Mouse (Mus musculus) T-helper 2 cell (primary cell): ENCODE measurements around the gene Nrip1.

Experiments
- in situ Hi-C: fragments of 300-600 bp; cut with MboI, MseI; formaldehyde crosslinking; loops from one replicate; pipeline ENCODE4 v1.15.1; 2025; ENCODE audit warnings: high pct_unique_total_duplicates

The Nrip1 gene

GRCm38 (mm10) chr16:76319364-76320117, 54.1 kb downstream of the Nrip1 start:
- in situ Hi-C loops: no loop called here

DNA sequence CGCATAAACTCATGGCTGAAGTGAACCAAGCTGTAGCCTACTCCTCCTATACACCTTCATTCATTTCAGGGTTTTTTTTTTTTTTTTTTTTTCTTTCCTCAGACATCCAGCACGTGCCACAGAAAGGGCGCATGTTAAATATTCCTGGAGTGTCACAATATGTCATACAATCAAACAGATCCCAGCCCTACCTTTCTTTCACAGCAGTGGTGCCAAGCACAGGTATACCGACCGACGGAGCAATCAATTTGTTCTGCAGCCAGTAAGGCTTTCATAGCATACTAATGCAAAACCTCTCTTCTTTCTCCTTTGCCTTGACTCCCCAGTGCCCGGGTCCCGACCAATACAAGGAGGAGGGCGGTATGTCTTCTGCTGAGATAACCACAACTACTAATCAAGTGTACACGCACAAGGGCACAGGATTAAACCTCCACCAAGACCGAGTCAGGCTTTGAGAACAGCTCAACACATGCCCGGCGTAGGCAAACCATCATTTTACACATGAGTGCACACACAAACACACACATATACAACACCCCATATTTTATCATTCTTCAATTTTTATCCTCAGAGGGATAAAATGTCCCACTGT, 55.2 kb downstream of the Nrip1 start:
- in situ Hi-C loops: no loop called here

- in situ Hi-C loops: no loop called here
Measured at GRCm38 (mm10) chr16:76316940-76317822, 56.4 kb downstream of the Nrip1 start.

GRCm38 (mm10) chr16:76315642-76316041, 58.0 kb downstream of the Nrip1 start:
- in situ Hi-C loops: no loop called here

GRCm38 (mm10) chr16:76314013-76314950, 59.3 kb downstream of the Nrip1 start:
- in situ Hi-C loops: no loop called here

DNA sequence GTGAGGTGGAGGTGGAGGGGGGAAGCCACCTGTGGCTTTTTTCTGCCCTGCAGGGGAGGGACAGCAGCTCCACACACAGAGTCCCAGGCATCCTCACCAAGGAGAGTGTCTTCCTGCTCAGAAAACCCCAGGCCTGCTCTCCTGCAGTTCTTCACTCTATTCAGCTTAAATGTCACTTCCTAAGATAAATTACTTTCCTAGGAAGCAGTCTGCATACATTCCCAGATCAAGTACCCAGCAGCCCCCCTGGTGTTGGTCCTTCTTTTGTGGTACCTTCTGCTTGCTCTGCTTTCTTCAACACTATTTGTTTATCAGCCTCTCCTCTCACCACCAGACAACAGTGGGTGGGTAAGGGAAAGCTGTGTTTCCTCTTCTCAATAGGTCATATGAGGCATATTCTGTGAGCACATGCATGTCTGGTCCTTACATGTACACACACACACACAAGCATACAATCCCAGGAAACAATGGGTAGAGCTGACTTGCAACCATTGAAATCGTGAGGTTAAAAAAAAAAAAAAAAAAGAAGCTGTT, 60.7 kb downstream of the Nrip1 start:
- in situ Hi-C loops: no loop called here

GRCm38 (mm10) chr16:76310791-76311190, 62.8 kb downstream of the Nrip1 start:
- in situ Hi-C loops: no loop called here

GRCm38 (mm10) chr16:76310286-76310685, 63.3 kb downstream of the Nrip1 start:
- in situ Hi-C loops: no loop called here

DNA sequence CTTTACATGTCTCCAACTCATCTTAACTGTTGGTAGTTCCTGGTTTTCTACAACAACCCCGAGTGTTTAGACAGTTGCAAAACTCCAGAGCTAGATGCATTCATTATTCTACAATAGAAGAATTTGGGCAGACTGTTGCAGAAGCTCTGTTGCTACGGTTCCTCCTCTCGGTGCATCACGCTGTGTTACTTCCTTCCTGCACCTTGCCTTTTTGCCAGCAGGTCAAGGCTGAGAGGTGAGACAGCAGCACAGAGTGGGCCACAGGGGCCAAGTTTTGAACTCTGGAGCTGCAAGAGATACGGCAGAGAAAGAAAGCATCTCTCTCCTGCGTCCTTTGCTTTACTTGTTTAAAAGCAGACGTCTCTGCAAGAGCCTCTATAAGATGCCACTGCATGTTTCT, 64.3 kb downstream of the Nrip1 start:
- in situ Hi-C loops: no loop called here

GRCm38 (mm10) chr16:76307039-76307438, 66.6 kb downstream of the Nrip1 start:
- in situ Hi-C loops: no loop called here

GRCm38 (mm10) chr16:76306446-76306845, 67.2 kb downstream of the Nrip1 start:
- in situ Hi-C loops: no loop called here

- in situ Hi-C loops: no loop called here
Measured at GRCm38 (mm10) chr16:76303436-76303835, 70.2 kb downstream of the Nrip1 start.

DNA sequence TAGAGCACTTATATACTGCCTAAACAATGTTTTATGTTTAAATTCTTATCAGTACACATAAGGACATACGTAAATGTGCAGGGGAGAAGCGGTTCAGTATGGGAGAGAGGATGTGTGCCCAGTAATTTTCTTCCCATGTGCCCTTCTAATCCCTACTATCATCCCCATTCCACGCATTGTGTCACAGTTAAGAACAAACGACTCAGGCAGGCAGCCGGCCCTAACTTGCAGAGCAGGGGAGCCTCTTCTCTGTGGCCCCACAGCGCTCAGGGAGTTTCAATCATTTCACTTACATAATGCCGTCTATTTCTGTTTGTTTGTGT, 71.9 kb downstream of the Nrip1 start:
- in situ Hi-C loops: no loop called here

DNA sequence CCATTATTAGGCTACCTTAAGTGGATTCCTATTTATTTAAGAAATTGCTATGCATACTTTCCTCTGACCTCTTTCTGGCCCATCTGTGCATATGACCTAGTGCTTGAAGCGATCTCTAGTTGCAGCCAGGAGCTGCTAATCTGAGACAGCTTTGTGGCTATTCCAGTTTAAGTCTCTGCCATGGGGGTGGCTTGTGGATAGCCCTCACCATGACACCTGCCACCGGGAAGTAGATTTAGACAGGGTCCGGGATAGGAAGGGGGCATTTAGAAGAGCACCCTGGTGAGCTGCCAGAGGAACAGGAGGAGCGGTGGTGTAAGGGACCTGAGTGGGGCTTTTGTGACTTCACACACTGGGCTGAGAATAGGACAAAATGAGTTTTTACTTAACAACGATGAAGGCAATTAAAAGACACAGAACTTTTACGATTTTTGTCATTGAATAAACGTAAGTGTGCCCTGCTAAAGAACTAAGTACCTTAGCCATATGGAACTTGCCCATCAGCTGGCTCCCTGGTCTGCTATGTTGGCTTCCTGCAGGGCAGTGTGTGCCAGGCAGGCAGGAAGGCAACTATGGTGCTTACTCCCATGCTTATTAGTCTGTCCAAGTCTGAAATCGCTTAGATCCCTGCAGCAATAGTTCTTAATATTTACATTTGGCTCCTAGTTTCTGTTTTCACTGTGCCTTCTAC, 72.4 kb downstream of the Nrip1 start:
- in situ Hi-C loops: no loop called here

DNA sequence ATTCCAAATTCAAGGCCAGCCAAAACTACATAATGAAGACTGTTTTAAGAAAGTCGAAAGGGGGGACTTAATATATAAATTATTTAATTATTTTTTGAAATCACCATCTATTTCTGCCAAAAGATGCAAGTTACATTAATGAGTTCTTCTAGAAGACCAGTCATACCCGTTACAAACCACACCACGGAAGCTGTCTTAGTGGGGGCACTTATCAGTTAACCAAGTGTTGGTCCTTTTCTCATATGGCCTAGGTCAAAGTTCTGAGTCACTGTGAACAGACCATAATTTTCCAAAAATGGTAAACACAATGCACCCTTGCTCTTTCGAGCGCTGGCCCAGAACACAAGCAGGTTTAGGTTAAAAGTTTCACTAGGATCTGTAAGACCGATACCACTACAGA, 73.2 kb downstream of the Nrip1 start:
- in situ Hi-C loops: no loop called here

GRCm38 (mm10) chr16:76299511-76299910, 74.1 kb downstream of the Nrip1 start:
- in situ Hi-C loops: no loop called here

GRCm38 (mm10) chr16:76295322-76295721, 78.3 kb downstream of the Nrip1 start:
- in situ Hi-C loops: no loop called here

DNA sequence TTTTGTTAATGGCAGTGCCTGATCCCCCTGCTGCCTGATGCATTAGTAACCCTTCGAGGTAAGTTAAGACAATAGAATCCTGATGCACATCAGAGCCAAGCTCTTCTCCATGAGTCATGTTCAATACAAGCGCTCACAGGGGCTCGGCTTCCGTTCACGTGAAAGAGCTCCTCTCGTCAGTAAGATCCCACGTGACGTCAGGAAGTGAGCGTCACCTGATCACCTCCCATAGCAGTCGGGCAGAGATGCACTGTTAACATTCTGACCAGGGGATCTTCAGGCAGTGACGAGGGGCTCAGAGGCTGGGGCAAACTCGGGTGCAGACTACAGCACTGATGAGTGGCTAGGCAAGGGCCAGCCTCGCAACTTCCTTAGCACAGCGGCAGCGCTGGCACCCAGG, 79.1 kb downstream of the Nrip1 start:
- in situ Hi-C loops: loop anchor here (5.0 kb wide), 1 partner anchor 107 kb away; no protein-coding TSS in a partner anchor

- in situ Hi-C loops: loop anchor here (5.0 kb wide), 1 partner anchor 107 kb away; no protein-coding TSS in a partner anchor
Measured at GRCm38 (mm10) chr16:76293765-76294463, 79.7 kb downstream of the Nrip1 start.

DNA sequence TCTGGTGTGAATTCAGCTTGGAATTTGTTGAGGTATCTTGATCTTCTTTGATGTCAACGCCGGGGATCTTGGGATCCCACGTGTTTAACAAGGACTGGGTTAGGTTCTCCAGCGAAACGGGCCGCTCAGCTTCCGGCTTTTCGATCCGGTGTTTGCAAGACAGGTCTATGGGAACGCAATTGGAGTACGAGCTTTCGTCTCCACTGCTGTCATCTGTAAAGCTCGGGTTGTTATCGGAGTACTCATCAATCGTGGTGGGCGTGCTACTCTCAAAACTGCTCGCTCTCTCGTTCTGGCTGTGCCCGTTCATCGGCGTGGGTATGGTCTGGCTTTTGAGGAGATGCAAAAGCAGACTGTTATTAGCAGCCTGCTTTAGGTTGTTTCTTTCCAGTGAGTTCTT, 80.5 kb downstream of the Nrip1 start:
- in situ Hi-C loops: loop anchor here (5.0 kb wide), 1 partner anchor 106 kb away; no protein-coding TSS in a partner anchor
